Mouse (Mus musculus): ENCODE measurements at regions not wholly inside any gene's neighbourhood (a gene's known extent, or its start where the extent isn't known, plus 50 kb on each side); places are given as distances from the start of the nearest gene placed in this dataset.

DNA sequence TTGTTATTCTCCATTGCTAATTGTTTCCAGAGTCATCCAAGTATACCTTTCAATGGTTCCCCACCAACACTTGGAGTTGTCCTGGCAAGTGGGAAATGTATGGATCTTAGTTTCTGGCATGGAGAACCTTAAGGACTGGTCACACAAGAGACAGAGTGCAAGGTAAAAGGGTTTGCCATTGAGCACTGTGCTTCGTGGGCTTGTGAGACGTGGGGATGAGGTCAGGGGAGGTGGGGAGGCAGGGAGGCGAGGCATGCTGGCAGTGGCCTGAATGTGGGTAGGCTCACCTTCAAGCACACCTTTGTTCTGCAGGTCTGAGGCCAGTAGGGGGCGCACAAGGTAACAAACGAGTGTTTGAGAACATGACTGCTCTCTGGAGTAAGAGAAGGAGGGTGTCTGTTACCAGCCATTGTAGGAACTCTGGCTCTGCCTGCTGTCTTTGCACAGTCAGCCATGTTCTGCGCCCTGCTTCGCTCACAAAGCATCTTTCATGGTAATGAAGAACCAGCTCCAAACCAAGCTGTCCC, 612.0 kb downstream of the Bcl11a start:
- DNase-seq (ENCODE audit: low spot score): peak; percentile 60

- DNase-seq (ENCODE audit: low spot score): no peak
Measured at GRCm38 (mm10) chr11:24693926-24694325, 616.1 kb downstream of the Bcl11a start.

DNA sequence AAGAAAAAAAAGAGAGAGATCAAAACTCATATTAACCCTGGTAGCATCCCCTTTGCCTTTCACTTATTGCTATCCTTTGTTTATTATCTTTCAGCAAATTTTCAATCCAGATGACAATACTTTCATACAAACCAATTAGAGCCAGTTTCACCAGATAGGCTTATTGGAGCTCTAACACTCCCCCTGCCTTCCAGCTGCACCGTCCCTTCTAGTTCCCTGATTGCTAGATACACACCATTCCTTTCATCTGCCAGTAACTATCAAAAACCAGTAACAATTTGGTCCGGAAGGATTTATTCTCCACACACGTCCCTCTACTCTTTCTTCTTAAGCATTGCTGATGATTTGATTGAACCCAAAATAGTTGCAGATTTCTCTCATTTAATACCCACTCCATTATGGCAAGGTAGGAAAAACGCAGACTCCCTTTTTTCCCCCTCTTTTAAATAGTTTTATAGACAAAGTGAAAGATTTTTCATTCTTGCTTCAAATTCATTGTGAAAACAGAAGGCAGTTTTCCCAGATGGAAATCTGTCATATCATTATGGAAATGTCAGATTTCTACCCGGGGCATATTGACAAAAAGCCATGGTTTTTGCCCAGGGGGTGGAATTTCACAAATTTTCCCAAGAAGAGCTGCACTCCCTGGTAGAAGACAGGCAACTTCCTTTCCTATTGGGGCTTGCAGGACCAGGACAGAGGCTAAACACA, 617.3 kb downstream of the Bcl11a start:
- no peak for DNase-seq (ENCODE audit: low spot score)

DNA sequence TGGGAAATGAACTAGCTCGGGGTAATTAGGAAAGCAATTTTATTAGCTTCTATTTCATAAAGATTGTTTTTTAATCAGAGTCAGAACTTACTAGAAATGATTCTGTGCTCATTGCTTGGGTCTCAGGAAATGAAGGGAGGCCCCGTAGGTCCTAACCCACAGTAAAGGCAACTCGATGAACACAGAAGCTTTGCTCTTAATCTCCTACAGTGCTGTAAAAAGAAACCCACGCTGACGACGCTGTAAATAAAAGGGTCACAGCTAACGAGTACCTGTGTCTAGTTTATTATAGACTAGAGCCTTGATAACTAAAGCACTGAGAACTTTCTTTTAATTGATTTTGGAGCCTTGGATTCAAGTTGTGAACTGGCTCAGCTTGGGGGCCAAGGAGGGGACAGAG, 618.7 kb downstream of the Bcl11a start:
- DNase-seq (ENCODE audit: low spot score): no peak

GRCm38 (mm10) chr11:24708790-24709189, 630.9 kb downstream of the Bcl11a start:
- DNase-seq (ENCODE audit: low spot score): no peak

GRCm38 (mm10) chr11:24716539-24717287, 638.9 kb downstream of the Bcl11a start:
- DNase-seq (ENCODE audit: low spot score): no peak

DNA sequence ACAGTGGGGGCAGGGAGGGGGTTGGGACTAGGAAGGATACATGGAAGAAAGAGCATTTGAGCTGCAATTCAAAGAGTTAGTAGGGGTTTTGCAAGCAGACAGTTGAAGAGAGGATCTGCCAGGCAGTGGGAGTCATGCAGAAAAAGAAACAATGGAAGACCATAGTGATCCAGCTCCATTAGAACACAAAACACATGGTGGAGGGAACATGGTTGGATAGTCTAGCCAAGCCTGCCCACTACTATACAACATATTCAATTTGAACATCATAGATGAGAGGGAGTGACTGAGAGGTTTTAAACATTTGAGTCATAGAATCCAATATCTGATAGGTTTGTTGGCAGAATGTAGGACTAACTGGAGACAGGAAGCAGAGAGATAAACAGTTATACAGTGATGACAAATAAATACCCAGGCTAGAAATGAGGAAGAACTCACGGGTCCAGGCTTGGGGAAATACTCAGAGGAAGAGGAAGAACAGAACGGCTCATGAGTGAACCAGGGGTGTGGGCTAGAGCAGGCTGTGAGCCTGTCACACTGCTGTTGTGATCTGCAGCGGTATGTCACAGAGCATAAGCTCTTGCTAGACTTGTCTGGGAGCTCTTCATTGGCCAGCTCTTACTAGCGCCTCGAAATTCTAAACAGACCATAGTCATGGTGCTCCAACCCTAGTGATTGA, 646.5 kb downstream of the Bcl11a start:
- no peak for DNase-seq (ENCODE audit: low spot score)

GRCm38 (mm10) chr11:24726331-24726730, 648.5 kb downstream of the Bcl11a start:
- no peak for DNase-seq (ENCODE audit: low spot score)

DNA sequence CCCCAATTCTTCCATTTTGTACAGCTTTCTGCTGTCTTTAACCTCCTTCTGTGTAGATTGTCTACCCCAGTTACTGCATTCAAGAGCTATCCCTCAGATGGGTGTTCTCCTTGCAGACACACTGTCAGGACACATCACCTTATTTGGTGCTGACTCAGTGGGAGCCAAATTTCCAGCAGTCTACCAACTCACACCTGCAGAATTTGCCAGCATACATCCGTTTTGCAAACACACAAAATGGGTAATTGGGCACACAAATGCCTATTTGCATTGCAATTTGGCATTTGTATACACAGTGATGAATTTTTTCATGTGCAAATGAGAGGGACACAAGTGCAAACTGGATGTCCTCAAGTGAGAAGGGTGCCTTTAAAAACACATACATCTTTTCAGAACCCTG, 649.5 kb downstream of the Bcl11a start:
- no peak for DNase-seq (ENCODE audit: low spot score)

DNA sequence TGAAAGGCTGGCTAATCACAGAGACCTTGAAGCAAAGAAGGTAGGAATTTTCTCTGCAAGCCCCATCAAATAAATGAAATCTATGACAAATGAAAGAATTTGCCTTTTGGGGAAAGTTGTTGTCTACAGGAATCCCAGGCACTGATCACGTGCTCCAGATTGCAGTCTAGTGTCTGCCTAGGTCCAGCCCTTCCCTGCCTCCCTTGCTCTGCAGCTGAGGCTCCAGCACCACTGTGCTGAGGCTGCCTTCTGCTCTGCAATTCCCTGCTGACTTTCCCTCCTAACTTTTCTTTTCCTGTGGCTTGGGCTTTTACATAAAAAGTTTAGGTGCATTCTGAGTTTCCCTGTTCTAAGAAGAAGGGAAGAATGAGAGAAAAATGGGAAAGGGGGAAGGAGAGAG, 653.6 kb downstream of the Bcl11a start:
- no peak for DNase-seq (ENCODE audit: low spot score)

DNA sequence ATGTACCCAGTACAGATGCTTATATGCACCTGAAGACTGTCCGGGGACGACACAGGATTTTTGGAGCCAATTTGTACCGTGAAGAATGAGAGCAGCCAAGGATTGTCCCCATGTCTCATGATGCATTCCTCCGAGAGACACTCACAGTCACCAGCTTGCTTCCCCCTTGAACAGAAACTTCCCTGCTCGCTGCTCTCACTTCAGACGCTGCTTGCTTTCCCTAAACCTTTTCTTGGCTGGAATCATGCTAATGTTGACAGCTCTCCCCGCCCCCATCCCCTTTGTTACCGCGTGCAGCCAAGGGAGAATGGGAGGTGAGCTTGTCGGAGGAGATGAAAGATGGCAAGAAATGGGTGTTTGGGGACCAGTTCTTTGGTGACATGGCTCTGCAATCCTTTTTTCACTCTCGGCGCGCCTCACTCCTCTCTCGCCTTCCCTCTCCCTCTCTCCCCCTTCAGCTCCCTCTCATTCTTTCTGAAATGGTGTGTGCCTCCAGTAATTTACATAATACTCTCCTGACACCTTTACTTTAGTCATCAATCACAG, 661.9 kb downstream of the Bcl11a start:
- peak; percentile 67 for DNase-seq (ENCODE audit: low spot score)

DNA sequence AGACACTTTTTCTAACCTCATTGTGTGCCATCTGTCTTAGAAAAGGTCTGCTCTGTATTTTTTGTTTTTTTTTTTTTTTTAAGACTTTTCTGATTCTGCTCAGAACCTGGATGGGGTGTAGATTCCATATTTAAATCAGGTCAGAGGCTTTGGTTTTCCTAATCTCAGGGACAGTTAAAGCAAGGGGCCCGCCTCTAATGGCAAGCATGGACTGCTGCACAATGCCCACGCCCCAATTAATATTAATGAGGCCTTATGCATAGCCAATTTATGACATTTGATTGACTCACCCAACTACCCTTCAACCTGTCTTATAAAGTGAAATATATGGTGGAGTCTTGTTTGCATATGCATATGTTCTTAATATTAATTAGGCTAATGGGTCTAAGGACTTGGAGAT, 662.6 kb downstream of the Bcl11a start:
- DNase-seq (ENCODE audit: low spot score): no peak

GRCm38 (mm10) chr11:24742561-24742960, 664.7 kb downstream of the Bcl11a start:
- no peak for DNase-seq (ENCODE audit: low spot score)

DNA sequence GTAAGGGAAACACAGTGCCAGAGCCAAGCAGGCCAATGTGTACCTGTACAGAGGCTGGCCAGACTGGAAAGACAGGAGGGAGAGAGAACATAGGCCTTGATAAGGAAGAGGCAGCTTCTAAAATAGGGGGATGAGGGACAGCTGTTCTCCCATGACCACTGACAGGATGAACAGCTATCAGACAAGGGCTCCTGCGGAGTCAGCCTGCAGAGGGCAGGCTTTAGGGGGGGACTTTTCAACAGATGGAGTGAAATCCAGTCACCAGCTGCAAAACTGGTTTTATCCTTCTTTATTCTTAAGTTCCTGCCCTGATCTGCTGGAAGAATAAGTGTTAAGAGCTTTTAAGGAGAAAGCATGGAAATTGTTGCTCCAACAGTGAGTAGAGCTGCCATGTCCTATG, 665.6 kb downstream of the Bcl11a start:
- DNase-seq (ENCODE audit: low spot score): no peak

- DNase-seq (ENCODE audit: low spot score): no peak
Measured at GRCm38 (mm10) chr11:24745841-24746240, 668.0 kb downstream of the Bcl11a start.

- DNase-seq (ENCODE audit: low spot score): no peak
Measured at GRCm38 (mm10) chr11:24750144-24750779, 672.4 kb downstream of the Bcl11a start.

DNA sequence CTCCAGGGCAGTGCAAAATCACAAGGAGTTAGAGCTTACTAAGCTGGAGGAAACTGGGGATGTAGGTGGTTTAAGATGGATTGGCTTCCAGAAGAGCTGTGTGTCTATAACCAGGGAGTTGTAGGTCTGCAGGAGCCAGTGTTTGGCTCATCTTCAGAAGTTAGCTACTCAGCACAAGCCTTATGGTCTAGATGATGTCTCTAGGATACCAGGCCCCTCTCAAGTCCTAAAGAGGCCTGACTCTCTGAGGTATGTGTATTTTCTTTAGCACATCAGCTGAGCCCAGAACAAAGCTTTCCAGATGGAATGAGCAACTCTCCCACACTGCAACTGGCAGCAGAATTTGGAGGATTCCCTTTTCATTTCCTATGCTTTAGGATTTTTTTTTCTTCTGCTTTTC, 680.3 kb downstream of the Bcl11a start:
- DNase-seq (ENCODE audit: low spot score): no peak

GRCm38 (mm10) chr11:24783470-24783869, 705.6 kb downstream of the Bcl11a start:
- DNase-seq (ENCODE audit: low spot score): no peak

DNA sequence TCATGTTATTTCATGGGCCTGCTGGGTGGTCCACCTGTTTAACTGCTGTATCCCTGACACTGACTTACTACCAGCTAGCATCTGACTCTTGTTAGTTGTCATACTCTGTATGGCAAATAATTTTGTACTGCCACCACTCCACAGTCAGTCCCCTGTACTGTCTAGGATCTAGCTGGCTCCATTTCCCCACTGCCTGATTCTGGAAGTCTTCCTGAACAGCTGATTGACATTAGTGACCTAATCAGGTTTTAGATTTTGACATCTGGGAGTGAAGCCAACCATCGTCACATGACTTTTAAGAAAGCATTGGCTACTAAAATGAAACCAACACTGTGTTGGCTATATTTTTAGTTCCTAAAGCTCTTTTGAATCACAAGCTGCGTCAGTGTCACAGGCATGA, 711.3 kb downstream of the Bcl11a start:
- no peak for DNase-seq (ENCODE audit: low spot score)

- no peak for DNase-seq (ENCODE audit: low spot score)
Measured at GRCm38 (mm10) chr11:24795510-24796211, 717.8 kb downstream of the Bcl11a start.

- no peak for DNase-seq (ENCODE audit: low spot score)
Measured at GRCm38 (mm10) chr11:24804623-24805023, 726.8 kb downstream of the Bcl11a start.
